ENCODE assay signal across 8 mouse cellular contexts in genomic region chr6:56831697-56832406, GRCm38 (mm10). TPM values are rescaled to one million over a fixed set of nuclear protein-coding genes. Genes with fewer than 3 reads are reported as not detected.
DNase-seq lines count a peak whose midpoint lies in the region; ATAC-seq lines count a peak whose summit lies in the region.

TSS of gene Fkbp9 (plus strand) at chr6:56832059.

- peak within 1 kb of the TSS; percentile 92 for H3K27ac ChIP-seq in hindbrain, embryonic 10.5 days
- peak within 1 kb of the TSS; percentile 92 for H3K27ac ChIP-seq in lung, embryonic 16.5 days (ENCODE audit: low read length)

- H3K4me2 ChIP-seq in lung, embryonic 16.5 days (ENCODE audit: low read depth, low read length): peak within 1 kb of the TSS; percentile 69

- H3K9me3 ChIP-seq in hindbrain, embryonic 10.5 days: no peaks in the 10 kb centered on the region
- no peaks in the 10 kb centered on the region for H3K9me3 ChIP-seq in lung, embryonic 16.5 days (ENCODE audit: control insufficient read depth, low read length)

- WGBS in hindbrain, embryonic 10.5 days: under 1% methylated on average over 57 of the region's 58 CpGs
- under 1% methylated on average over 49 of the region's 58 CpGs for WGBS in lung, embryonic 16.5 days

- ATAC-seq in lung, embryonic 16.5 days (ENCODE audit: low read depth): peak; percentile 99

- no peaks in the 10 kb centered on the region for H3K27me3 ChIP-seq in hindbrain, embryonic 10.5 days (ENCODE audit: insufficient read depth, poor library complexity, severe bottlenecking)
- H3K27me3 ChIP-seq in lung, embryonic 16.5 days (ENCODE audit: control insufficient read depth, insufficient read depth, low read depth, low read length): no peaks in the 10 kb centered on the region

- H3K4me1 ChIP-seq in hindbrain, embryonic 10.5 days (replicated peaks): peaks cover 17% of the 10 kb centered on the region
- H3K4me1 ChIP-seq in lung, embryonic 16.5 days (replicated peaks; ENCODE audit: control insufficient read depth, insufficient read depth, low read length): peaks cover 9% of the 10 kb centered on the region

- DNase-seq in WW6 (ENCODE audit: low read depth, low spot score): peak; percentile 57
- DNase-seq in cerebellum, postnatal 36 days: peak; percentile 10 to 18
- peak; percentile 29 to 37 for DNase-seq in frontal cortex, postnatal 14 days (ENCODE audit: low spot score in 2 of 2)
- peak; percentile 85 for DNase-seq in hindbrain, embryonic 10.5 days (ENCODE audit: low spot score)
- DNase-seq in layer of hippocampus, postnatal 10 days (ENCODE audit: low spot score in 2 of 2): peak; percentile 62 to 75
- peak; percentile 90 for DNase-seq in ovary, postnatal 36 days (ENCODE audit: low spot score)
- peak; percentile 80 for DNase-seq in urinary bladder, postnatal 25 days (ENCODE audit: low spot score)

- peak within 1 kb of the TSS; percentile 91 for H3K9ac ChIP-seq in lung, embryonic 16.5 days (ENCODE audit: low read length)

- H3K36me3 ChIP-seq in hindbrain, embryonic 10.5 days: peaks cover 13% of the 10 kb centered on the region
- peaks cover 2% of the 10 kb centered on the region; the same call in 1 of the 2 replicates for H3K36me3 ChIP-seq in lung, embryonic 16.5 days (ENCODE audit: control insufficient read depth, insufficient read depth, low read length)

- H3K4me3 ChIP-seq in hindbrain, embryonic 10.5 days: peak within 1 kb of the TSS; percentile 70
- H3K4me3 ChIP-seq in lung, embryonic 16.5 days (ENCODE audit: low read length): peak within 1 kb of the TSS; percentile 83

RNA-seq across cellular contexts. Expression of gene Fkbp9, which starts in this region (rescaled TPM):
- 60.3 and 75.5 TPM in 2 replicates for polyA plus RNA-seq in hindbrain, embryonic 10.5 days (2016; fragmentation: Nextera tagmentation; extraction: Ambion mirVana)
- total RNA-seq in layer of hippocampus, postnatal 10 days (2021): 10 to 100 TPM; 39.0 to 40.2 TPM
- polyA plus RNA-seq in lung, embryonic 16.5 days (2015; fragmentation: Nextera tagmentation; extraction: Ambion mirVana): 172 and 184 TPM in 2 replicates

Comparison
In these comparisons a context has a peak if more than half of its experiments do, and no peak if none do; other contexts are left out.
1. Peak in every context shown above with its lines: DNase-seq, ATAC-seq, H3K4me3 ChIP-seq and H3K27ac ChIP-seq.
2. DNase-seq: peak in every context shown above with its lines; median percentile 90 in ovary, postnatal 36 days; 85 in hindbrain, embryonic 10.5 days; 80 in urinary bladder, postnatal 25 days; 68 in layer of hippocampus, postnatal 10 days; 57 in WW6; 33 in frontal cortex, postnatal 14 days; 14 in cerebellum, postnatal 36 days.